Mouse (Mus musculus) megakaryocyte-erythroid progenitor cell, adult 5 weeks (primary cell): ENCODE measurements around the gene Klf6. TPM values are rescaled to one million over a fixed set of nuclear protein-coding genes. Genes with fewer than 3 reads are reported as not detected.

Source experiments
- polyA plus RNA-seq: library from polyadenylated mRNA; stranded (reverse); fragments of >175 nt; gene quantifications from 2 replicates; pipeline ENCODE4 v1.2.3, GENCODE M21; 2012

Klf6 gene
- polyA plus RNA-seq: 215 and 257 TPM in 2 replicates

DNA sequence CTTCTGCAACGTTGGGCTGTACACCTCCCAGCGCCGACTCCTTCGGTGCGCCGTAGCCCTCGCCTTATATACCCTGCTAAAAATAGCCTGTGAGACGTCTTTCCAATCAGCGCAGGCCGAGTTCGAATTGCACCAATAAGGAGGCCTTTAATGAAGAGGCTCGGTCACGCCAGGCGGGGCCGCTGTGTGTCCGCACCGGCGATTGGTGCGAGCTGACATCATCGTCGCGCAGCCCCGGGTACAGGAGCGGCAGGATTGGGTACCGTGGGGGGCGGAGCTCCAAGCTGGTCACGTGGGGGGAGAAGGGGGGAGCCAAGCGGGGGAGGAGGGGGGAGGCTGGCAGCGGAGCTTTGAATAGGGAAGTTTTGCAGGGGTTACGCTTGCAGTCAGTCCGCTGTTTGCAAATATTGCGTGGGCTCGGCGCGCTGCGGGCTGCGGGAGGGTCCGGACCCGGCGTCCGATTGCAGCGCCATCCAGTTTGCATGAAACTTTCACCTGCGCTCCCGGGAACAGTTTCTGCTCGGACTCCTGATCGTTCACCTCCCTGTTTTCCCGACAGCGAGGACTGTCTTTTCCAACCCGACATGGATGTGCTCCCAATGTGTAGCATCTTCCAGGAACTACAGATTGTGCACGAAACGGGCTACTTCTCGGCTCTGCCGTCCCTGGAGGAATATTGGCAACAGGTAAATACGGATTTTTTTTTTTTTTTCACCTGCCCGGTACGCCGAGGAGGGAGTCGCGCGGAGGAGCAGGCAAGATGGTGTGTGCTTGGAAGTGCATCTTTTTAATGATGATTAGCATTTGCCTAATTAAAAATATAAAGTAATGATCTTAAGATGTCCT lies at the start of gene Klf6:
TSS of gene Klf6 (plus strand) at position 326 of the 846 bp plus-strand sequence.

